Comparison of ENCODE assay signal across 8 mouse cellular contexts in genomic region chr8:69919010-69919409, GRCm38 (mm10). TPM values are rescaled to one million over a fixed set of nuclear protein-coding genes. Genes with fewer than 3 reads are reported as not detected.
DNase-seq lines count a peak whose midpoint lies in the region; ATAC-seq lines count a peak whose summit lies in the region.

No protein-coding gene starts in this region.

- WGBS in hindbrain, embryonic 16.5 days: 75% methylated on average over 1 of the region's 1 CpGs

- ATAC-seq in hindbrain, embryonic 16.5 days: peak; percentile 76

- DNase-seq in T-cell, adult 2 months (ENCODE audit: low spot score): peak; percentile 83
- DNase-seq in cerebellum, postnatal 14 days: peak; percentile 91
- DNase-seq in gastrocnemius, adult 18-20 months (ENCODE audit: low spot score): peak; percentile 85
- peak; percentile 51 to 77 for DNase-seq in layer of hippocampus, postnatal 36 days
- DNase-seq in lung, postnatal 36 days: peak; percentile 94
- DNase-seq in retina, postnatal 1 day: peak; percentile 92
- DNase-seq in thymus, postnatal 4 days: peak; percentile 80

- no peaks in the 10 kb centered on the region for H3K27me3 ChIP-seq in hindbrain, embryonic 16.5 days (replicated peaks; ENCODE audit: control insufficient read depth, insufficient read depth, low read length)

- H3K27ac ChIP-seq in hindbrain, embryonic 16.5 days (ENCODE audit: low read depth, low read length): no peak overlapping the region

- H3K4me2 ChIP-seq in hindbrain, embryonic 16.5 days (ENCODE audit: low read length): no peak overlapping the region

- H3K4me1 ChIP-seq in hindbrain, embryonic 16.5 days (ENCODE audit: control insufficient read depth, insufficient read depth, low read depth, low read length): peaks cover 11% of the 10 kb centered on the region

- H3K36me3 ChIP-seq in hindbrain, embryonic 16.5 days (ENCODE audit: control insufficient read depth, insufficient read depth, low read length): peaks cover 4% of the 10 kb centered on the region; the same call in 1 of the 2 replicates

- H3K4me3 ChIP-seq in hindbrain, embryonic 16.5 days (ENCODE audit: low read length): no peak overlapping the region

- no peak overlapping the region for H3K9ac ChIP-seq in hindbrain, embryonic 16.5 days (ENCODE audit: low read depth, low read length)

- H3K9me3 ChIP-seq in hindbrain, embryonic 16.5 days (ENCODE audit: control insufficient read depth, low read length): no peaks in the 10 kb centered on the region

RNA-seq across cellular contexts. Expression of gene Yjefn3, which starts 16.5 kb away (rescaled TPM):
- total RNA-seq in gastrocnemius, adult 18-20 months (2021): 1 to 10 TPM; 8.3 to 9.7 TPM
- polyA plus RNA-seq in hindbrain, embryonic 16.5 days (2015; fragmentation: Nextera tagmentation; extraction: Ambion mirVana): 13.6 and 14.3 TPM in 2 replicates
- total RNA-seq in layer of hippocampus, postnatal 36 days (2021): 10 to 100 TPM; 32.3 to 36.3 TPM

RNA-seq across cellular contexts. Expression of gene Ndufa13, which starts 16.7 kb away (rescaled TPM):
- 100 to 1,000 TPM; 347 to 364 TPM for total RNA-seq in gastrocnemius, adult 18-20 months (2021)
- 191 and 216 TPM in 2 replicates for polyA plus RNA-seq in hindbrain, embryonic 16.5 days (2015; fragmentation: Nextera tagmentation; extraction: Ambion mirVana)
- 100 to 1,000 TPM; 154 to 159 TPM for total RNA-seq in layer of hippocampus, postnatal 36 days (2021)

RNA-seq across cellular contexts. Expression of gene Tssk6, which starts 17.0 kb away (rescaled TPM):
- total RNA-seq in gastrocnemius, adult 18-20 months (2021): not detected
- 3.5 and 3.7 TPM in 2 replicates for polyA plus RNA-seq in hindbrain, embryonic 16.5 days (2015; fragmentation: Nextera tagmentation; extraction: Ambion mirVana)
- under 1 TPM in 1 of 2 experiments, not detected in 1; 0.76 TPM for total RNA-seq in layer of hippocampus, postnatal 36 days (2021)

RNA-seq across cellular contexts. Expression of gene Cilp2, which starts 31.5 kb away (rescaled TPM):
- 1 to 10 TPM; 2.5 to 2.7 TPM for total RNA-seq in gastrocnemius, adult 18-20 months (2021)
- 6.6 and 7.0 TPM in 2 replicates for polyA plus RNA-seq in hindbrain, embryonic 16.5 days (2015; fragmentation: Nextera tagmentation; extraction: Ambion mirVana)
- under 1 TPM; 0.86 to 0.92 TPM for total RNA-seq in layer of hippocampus, postnatal 36 days (2021)
